Mouse (Mus musculus) bone marrow, adult 2 months (tissue): ENCODE data around the gene Fam136a.

ENCODE experiments used
- CTCF ChIP-seq: fragments of 200-500 bp; IDR thresholded peaks from 2 replicates; pipeline ENCODE4 v1.5.1; 2011; ENCODE audit warnings: low read length, control low read depth; ENCODE audit not compliant: control insufficient read depth, insufficient read depth
- POLR2A ChIP-seq: fragments of 200-500 bp; IDR thresholded peaks from 2 replicates; pipeline ENCODE4 v1.6.1; 2011; ENCODE audit warnings: low read depth, mild to moderate bottlenecking, control low read depth, low read length, borderline replicate concordance; ENCODE audit not compliant: control insufficient read depth

- TF ChIP-seq CTCF = no peak
- no peak for TF ChIP-seq POLR2A
Observed at GRCm38 (mm10) chr6:86384692-86385091, 19.2 kb downstream of the Fam136a start.
